Mouse (Mus musculus): ENCODE data around the gene Satb2. TPM values are rescaled to one million over a fixed set of nuclear protein-coding genes. Genes with fewer than 3 reads are reported as not detected.

Satb2 gene
- polyA plus RNA-seq, 1 experiment, result 5.3 TPM

DNA sequence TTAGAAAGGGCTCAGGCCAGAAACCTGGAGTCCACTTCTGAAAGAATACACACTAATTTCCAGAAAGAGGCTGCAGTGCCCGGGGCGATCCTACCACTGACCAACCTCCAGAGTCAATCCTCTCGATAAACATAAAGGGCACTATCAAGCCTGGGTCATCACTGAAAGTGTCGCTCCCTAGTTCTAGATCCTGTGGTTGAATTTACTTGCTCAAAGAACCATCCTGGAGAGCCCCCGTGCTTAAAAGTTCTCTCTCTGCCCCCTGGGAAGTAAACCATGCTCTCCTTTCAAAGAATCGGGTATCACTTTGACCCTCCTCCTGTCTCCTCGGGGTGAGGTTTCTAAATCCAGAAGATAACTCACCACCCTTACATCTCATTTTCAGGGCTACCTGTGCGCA, 4.2 kb upstream of the Satb2 start:
- no peak for TF ChIP-seq POLR2A (IDR thresholded peaks at IDR 0.05; ENCODE audit: low read depth, low read length)
- no peak for TF ChIP-seq CTCF (IDR thresholded peaks at IDR 0.05; ENCODE audit: borderline replicate concordance, insufficient read depth, low read length)
- 0 out of 2 replicates have a peak, but pooled peaks cover 3% of the 10 kb centered on the region for H3K4me1 ChIP-seq (ENCODE audit: control insufficient read depth, insufficient read depth, low read length)
- H3K4me3 ChIP-seq (ENCODE audit: insufficient read depth, low read length), result no peak overlapping the region
- H3K27ac ChIP-seq (ENCODE audit: insufficient read depth, low read length), result no peak overlapping the region

DNA sequence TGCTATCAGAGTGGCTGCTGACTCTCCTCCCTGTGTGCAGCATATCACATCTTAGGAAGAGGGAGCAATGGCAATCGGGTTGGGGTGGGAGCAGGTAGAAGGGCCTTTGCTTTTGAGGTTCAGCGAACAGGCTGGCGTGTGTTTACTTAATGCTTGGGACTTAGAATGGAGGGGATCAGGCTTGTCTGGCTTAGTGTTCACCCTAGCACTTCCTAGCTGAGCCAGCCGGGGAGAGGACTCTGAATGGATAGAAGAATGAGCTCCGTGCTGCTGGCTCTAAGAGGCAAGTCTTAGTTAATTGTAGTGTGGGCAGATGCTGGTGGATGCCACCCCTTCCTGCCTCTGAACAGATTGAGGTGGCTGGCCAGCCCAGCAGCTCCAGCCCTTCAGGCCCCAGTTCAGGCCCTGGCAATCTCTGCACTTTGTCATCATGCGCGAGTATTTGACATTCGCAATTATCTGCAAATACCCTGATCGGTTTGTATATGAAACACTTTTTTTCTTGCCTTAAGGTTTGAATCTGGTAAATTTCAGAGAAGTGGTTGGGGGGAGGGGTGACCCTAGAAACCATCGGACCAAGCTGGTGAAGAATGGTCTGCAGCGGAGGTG, 3.6 kb upstream of the Satb2 start:
- H3K4me3 ChIP-seq (ENCODE audit: insufficient read depth, low read length), result no peak overlapping the region
- H3K27ac ChIP-seq (ENCODE audit: insufficient read depth, low read length), result no peak overlapping the region
- H3K4me1 ChIP-seq (ENCODE audit: control insufficient read depth, insufficient read depth, low read length), result 0 out of 2 replicates have a peak, but pooled peaks cover 3% of the 10 kb centered on the region
- TF ChIP-seq POLR2A (IDR thresholded peaks at IDR 0.05; ENCODE audit: low read depth, low read length), result no peak
- TF ChIP-seq CTCF (IDR thresholded peaks at IDR 0.05; ENCODE audit: borderline replicate concordance, insufficient read depth, low read length), result no peak

DNA sequence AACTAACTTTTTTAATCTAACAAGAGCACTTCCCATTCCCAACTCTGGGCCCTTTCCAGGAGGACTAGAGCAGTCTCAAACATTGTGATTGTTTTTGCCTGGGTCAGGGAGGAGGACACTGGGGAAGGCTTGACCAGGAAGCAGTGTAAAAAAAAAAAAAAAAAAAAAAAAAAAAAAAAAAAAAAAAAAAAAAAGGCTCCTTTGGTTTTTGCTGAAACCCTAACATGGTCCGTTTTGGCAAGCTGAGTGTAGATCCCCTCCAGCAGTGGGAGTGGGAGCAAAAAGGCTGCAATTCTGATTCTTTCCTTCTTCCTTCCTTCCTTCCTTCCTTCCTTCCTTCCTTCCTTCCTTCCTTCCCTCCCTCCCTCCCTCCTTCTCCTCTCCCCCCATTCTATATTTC, 3.1 kb upstream of the Satb2 start:
- no peak overlapping the region for H3K4me3 ChIP-seq (ENCODE audit: insufficient read depth, low read length)
- TF ChIP-seq POLR2A (IDR thresholded peaks at IDR 0.05; ENCODE audit: low read depth, low read length) (no peak), CTCF (IDR thresholded peaks at IDR 0.05; ENCODE audit: borderline replicate concordance, insufficient read depth, low read length) (no peak)
- H3K27ac ChIP-seq (ENCODE audit: insufficient read depth, low read length), result no peak overlapping the region
- 0 out of 2 replicates have a peak, but pooled peaks cover 3% of the 10 kb centered on the region for H3K4me1 ChIP-seq (ENCODE audit: control insufficient read depth, insufficient read depth, low read length)

DNA sequence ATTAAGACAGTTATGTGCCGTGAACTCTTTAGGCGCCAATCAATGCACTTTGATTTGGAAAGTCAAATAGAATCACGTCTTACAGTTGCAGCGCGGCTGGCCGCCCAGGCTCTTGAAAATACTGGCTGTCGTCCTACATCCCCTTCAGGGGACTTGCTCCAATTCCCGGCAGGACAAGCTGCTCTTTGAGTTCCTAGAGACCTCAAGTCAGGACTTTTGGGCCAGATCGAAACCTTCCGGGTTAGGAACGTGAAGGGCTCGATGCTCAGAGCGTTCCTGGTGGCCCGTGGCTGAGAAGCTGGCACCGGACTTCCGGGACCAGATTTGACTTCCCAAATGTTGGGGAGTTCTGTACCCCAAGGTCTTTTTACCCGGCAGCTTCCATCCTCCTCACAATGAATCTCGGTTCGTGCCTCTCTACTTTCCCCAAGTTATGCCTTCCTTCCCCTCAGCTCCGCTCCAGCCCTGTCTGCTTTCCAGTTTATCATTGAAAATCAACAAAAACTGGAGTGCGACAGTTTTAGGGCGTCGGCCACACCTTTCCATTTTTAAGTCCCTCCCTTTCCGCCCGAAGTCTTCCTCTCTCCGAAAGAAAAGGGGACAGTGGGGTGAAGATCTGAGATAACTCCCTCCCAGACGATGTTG, 2.3 kb upstream of the Satb2 start:
- 0 out of 2 replicates have a peak, but pooled peaks cover 3% of the 10 kb centered on the region for H3K4me1 ChIP-seq (ENCODE audit: control insufficient read depth, insufficient read depth, low read length)
- TF ChIP-seq POLR2A (IDR thresholded peaks at IDR 0.05; ENCODE audit: low read depth, low read length) (no peak), CTCF (IDR thresholded peaks at IDR 0.05; ENCODE audit: borderline replicate concordance, insufficient read depth, low read length) (no peak)
- H3K4me3 ChIP-seq (ENCODE audit: insufficient read depth, low read length), result peak overlapping the region; percentile 29
- no peak overlapping the region for H3K27ac ChIP-seq (ENCODE audit: insufficient read depth, low read length)

DNA sequence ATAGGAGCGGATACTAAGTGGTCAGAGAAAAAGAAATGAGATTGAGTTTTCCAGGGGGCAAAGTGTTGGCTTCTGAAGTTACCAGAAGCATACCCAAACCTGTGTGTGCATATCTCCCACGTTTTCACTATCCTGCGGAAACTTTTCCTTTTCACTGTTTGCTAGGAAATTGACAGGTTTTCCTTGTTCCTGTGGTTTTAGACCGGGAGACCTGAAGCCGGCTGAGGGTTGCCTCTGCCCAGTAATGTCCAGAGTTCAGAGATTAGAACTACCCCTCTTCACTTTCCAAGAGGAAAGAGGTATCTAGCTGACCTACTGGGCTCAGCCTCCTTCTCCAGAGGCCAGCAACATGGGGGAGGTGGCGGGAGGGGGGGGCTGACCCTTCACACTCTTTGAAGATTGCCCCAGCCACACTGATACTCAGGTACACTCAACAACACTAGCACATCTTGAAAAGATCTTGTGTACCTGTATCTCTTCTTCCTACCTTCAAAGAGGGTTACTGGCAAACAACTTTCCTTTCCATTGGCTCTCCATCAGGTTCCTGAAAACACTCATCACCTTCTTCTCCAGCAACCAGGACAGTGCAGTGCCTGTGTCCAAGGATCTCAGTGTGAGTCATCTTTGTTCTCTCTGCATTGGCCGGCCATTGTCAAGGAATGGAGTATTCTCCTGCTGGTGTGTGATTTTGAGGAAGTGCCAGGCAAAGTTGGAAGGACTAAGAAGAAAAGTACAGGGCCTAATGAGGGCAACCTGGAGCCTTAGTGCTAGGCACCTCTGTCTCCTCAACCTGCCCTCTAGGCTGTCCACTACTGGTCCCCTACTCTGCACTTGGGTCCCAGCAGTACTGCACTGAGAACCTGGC, 1.3 kb upstream of the Satb2 start:
- Histone ChIP-seq H3K4me1 (ENCODE audit: control insufficient read depth, insufficient read depth, low read length) (0 out of 2 replicates have a peak, but pooled peaks cover 3% of the 10 kb centered on the region), H3K4me3 (ENCODE audit: insufficient read depth, low read length) (no peak overlapping the region)
- TF ChIP-seq POLR2A (IDR thresholded peaks at IDR 0.05; ENCODE audit: low read depth, low read length), result no peak
- TF ChIP-seq CTCF (IDR thresholded peaks at IDR 0.05; ENCODE audit: borderline replicate concordance, insufficient read depth, low read length), result no peak

DNA sequence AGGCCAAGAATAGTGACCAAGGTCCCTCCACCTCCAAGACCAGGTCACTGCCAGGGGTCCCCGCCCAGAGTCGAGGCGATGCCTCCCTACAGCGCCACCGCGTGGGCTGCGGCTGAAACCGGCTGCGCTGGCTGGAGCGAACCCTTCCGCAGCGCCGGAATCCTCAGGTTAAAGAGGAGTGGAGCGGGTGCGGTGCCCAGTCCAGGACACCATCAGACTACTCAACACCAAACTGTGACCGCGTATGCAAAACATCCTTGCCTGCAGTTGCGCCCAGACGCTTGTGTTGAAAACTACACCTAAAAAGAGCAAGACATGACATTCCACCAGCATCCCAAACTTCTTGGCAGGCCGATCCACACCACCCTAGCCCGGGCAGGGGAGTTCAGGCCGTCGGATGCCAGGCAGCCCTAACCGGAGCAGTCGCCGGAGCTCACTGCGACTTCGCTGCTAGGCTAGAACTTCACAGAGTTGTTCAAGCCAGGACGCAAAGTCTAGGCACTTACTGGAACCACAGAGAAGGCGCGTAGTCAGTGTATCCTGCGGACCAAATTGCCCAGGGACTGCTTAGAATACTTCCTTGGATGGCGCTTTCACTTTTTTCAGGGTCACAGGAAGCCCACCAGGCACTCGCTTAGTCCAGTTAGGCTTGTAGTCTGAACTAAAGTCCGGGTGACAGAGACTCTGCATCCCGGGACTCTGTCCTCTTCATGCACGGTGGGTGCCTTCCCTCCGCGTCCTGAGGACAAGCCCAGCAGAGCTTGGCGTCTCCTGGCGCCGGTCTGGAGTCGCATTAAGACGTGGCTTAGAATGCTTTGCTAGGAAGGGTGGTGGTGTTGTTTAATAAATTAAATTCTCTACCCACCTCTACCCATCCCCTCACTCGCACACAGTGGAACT, 999 bp downstream of the Satb2 start:
- no peak overlapping the region for H3K27ac ChIP-seq (ENCODE audit: insufficient read depth, low read length)
- TF ChIP-seq POLR2A (IDR thresholded peaks at IDR 0.05; ENCODE audit: low read depth, low read length) (no peak), CTCF (IDR thresholded peaks at IDR 0.05; ENCODE audit: borderline replicate concordance, insufficient read depth, low read length) (peak; percentile 86)
- peak overlapping the region; percentile 27 for H3K4me3 ChIP-seq (ENCODE audit: insufficient read depth, low read length)
- H3K4me1 ChIP-seq (ENCODE audit: control insufficient read depth, insufficient read depth, low read length), result 0 out of 2 replicates have a peak, but pooled peaks cover 3% of the 10 kb centered on the region

More for the DNA sequence above, 1.3 kb upstream of the Satb2 start:
- H3K27ac ChIP-seq (ENCODE audit: insufficient read depth, low read length), result no peak overlapping the region

DNA sequence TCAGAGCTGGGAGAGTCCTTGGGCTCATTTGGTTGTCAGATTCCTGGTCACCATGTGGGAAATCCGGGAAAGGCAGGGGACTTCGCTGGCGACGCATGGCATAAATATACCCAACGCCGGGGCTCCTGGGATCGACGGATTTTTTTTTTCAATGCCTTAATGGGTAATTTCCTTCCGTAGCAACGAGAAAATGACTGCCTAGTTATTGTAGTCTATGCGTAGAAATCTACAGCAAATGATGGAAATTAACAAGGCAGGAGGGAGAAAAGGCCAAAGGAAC, 1.7 kb downstream of the Satb2 start:
- Histone ChIP-seq H3K27ac (ENCODE audit: insufficient read depth, low read length) (no peak overlapping the region), H3K4me3 (ENCODE audit: insufficient read depth, low read length) (no peak overlapping the region), H3K4me1 (ENCODE audit: control insufficient read depth, insufficient read depth, low read length) (0 out of 2 replicates have a peak, but pooled peaks cover 3% of the 10 kb centered on the region)
- no peak for TF ChIP-seq CTCF (IDR thresholded peaks at IDR 0.05; ENCODE audit: borderline replicate concordance, insufficient read depth, low read length)
- no peak for TF ChIP-seq POLR2A (IDR thresholded peaks at IDR 0.05; ENCODE audit: low read depth, low read length)

DNA sequence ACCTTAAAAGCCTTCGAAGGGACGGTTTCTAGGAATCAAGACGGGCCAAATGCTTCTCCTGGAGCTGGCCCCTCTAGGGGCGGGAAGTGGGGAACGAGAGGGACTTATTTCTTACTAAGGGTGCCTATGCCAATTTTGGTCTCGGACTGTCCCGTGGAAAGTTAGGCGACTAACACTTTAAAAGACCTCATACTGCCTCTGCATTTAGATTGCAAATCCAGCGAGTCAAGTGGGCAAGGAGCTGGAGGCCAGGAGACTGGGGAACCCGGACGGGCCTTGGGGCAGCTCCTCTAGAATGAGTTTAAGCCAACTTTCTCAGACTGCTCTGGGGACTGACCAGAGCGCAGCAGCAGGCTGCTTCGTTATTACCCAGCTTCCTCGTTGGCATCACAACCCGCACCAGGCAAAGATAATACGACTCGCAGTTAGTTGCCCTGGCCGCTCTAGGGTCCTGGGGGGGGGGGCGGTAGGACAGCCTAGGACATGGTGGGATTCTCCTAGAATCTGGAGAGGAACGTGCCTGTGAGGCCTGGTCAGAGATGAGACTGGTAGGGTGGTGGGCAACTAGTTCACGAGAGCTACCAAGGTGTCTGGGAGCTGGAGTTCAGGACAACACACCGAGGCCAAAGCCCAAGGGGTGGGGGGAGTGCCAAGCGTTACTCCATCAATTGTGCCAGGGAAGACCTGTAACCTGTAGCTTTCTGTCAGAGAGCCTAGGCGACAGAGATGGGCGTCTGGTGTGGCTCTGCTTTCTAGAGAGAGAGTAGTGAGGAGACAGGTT, 2.2 kb downstream of the Satb2 start:
- no peak overlapping the region for H3K27ac ChIP-seq (ENCODE audit: insufficient read depth, low read length)
- no peak overlapping the region for H3K4me3 ChIP-seq (ENCODE audit: insufficient read depth, low read length)
- 0 out of 2 replicates have a peak, but pooled peaks cover 3% of the 10 kb centered on the region for H3K4me1 ChIP-seq (ENCODE audit: control insufficient read depth, insufficient read depth, low read length)
- no peak for TF ChIP-seq CTCF (IDR thresholded peaks at IDR 0.05; ENCODE audit: borderline replicate concordance, insufficient read depth, low read length)
- TF ChIP-seq POLR2A (IDR thresholded peaks at IDR 0.05; ENCODE audit: low read depth, low read length), result no peak
